Mouse (Mus musculus): ENCODE measurements around the gene Numbl. TPM values are rescaled to one million over a fixed set of nuclear protein-coding genes. Genes with fewer than 3 reads are reported as not detected.

The Numbl gene
- polyA plus RNA-seq, 1 experiment = 109 TPM

DNA sequence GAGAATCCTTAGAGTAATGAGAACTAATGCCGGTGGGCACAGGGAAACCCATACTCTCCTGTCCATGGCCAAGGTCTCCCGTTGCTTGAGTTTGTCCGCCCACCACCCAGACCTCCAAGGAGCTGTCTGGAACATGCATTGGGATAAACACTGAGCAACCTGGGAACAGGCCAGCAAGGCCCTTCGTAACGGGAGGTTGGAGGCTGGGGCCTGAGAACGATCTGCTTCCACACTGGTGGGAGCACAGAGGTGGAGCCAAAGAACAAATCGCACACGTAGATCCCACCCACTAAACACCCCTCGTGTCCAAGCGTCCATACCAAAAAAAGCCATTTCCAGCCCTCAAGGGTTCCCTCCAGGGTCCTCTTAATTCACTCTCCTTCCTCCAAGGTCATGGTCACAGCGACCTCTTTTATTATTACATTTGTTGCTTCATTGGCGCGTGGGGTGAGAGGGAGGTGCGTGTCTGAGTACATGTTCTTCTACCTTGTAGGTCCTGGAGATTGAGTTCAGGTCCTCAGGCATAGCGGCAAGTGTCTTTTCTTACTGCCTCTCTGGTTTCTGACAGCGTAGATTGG lies 39.9 kb downstream of the Numbl start:
- TF ChIP-seq CTCF (IDR thresholded peaks at IDR 0.05; ENCODE audit: borderline replicate concordance, extremely low read depth, insufficient read depth, insufficient read length) = no peak
- TF ChIP-seq POLR2A (IDR thresholded peaks at IDR 0.05; ENCODE audit: borderline replicate concordance, extremely low read depth, insufficient read depth, insufficient read length, poor library complexity, severe bottlenecking) = no peak
- DNase-seq (ENCODE audit: low read depth) = no peak

- DNase-seq (ENCODE audit: low read depth) = no peak
- no peak for TF ChIP-seq CTCF (IDR thresholded peaks at IDR 0.05; ENCODE audit: borderline replicate concordance, extremely low read depth, insufficient read depth, insufficient read length)
- TF ChIP-seq POLR2A (IDR thresholded peaks at IDR 0.05; ENCODE audit: borderline replicate concordance, extremely low read depth, insufficient read depth, insufficient read length, poor library complexity, severe bottlenecking) = no peak
Observed at GRCm38 (mm10) chr7:27298816-27299215, 40.6 kb downstream of the Numbl start.

- TF ChIP-seq POLR2A (IDR thresholded peaks at IDR 0.05; ENCODE audit: borderline replicate concordance, extremely low read depth, insufficient read depth, insufficient read length, poor library complexity, severe bottlenecking) (no peak), CTCF (IDR thresholded peaks at IDR 0.05; ENCODE audit: borderline replicate concordance, extremely low read depth, insufficient read depth, insufficient read length) (no peak)
Observed at GRCm38 (mm10) chr7:27300351-27300750, 42.1 kb downstream of the Numbl start.

GRCm38 (mm10) chr7:27300801-27301200 lies 42.6 kb downstream of the Numbl start:
- no peak for DNase-seq (ENCODE audit: low read depth)
- no peak for TF ChIP-seq CTCF (IDR thresholded peaks at IDR 0.05; ENCODE audit: borderline replicate concordance, extremely low read depth, insufficient read depth, insufficient read length)
- TF ChIP-seq POLR2A (IDR thresholded peaks at IDR 0.05; ENCODE audit: borderline replicate concordance, extremely low read depth, insufficient read depth, insufficient read length, poor library complexity, severe bottlenecking) = no peak

More at GRCm38 (mm10) chr7:27300351-27300750, 42.1 kb downstream of the Numbl start:
- no peak for DNase-seq (ENCODE audit: low read depth)

DNA sequence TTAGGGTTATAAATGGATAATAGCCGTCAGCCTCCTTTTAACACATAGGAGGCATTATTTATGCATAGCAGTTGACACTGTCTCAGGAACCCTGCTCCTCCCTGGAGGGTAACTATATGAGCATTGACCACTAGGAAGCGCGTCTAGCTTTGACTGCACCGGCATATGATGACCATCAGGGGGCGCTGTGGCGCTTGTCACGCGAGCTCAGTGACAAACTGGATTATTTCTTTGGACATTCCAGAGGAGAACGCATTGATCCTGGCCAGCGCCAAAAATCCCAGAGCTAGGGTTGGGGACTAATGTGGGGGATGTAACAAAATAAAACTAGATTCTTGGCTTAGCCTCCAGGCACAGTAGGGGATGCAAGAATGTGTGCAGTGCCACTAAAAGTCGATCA lies 43.9 kb downstream of the Numbl start:
- DNase-seq (ENCODE audit: low read depth) = peak; percentile 72
- TF ChIP-seq CTCF (IDR thresholded peaks at IDR 0.05; ENCODE audit: borderline replicate concordance, extremely low read depth, insufficient read depth, insufficient read length) = peak; percentile 93
- TF ChIP-seq POLR2A (IDR thresholded peaks at IDR 0.05; ENCODE audit: borderline replicate concordance, extremely low read depth, insufficient read depth, insufficient read length, poor library complexity, severe bottlenecking) = no peak

DNA sequence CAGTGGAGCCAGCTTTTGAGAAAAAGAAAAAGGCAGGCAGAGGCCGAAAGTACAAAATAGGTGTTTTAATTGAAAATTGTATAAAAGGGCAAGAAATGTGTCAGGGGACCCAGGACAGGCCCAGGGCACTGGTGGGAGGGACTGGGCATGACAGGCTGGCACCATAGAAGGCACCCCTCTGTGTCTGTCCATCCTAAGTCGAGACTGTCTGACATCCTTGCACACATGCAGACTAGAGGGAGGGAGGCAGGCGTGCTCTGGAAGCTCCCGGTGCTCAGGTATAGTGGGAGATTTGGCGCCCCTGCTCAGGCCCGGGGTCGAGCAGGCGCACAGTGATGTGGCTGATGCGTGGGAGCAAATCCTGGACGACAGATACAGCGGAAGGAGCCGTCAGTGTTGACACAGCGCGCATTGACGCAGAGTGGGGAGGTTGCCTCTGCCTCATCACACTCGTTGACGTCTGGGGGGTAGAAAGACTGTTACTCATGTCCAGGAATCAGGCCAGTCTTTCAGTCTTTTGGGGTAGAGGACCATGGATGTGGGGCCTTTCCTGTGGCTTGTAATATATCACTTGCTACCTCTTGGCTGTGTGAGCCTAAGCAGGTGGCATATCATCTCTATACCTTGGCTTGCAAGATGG lies 47.0 kb downstream of the Numbl start:
- TF ChIP-seq POLR2A (IDR thresholded peaks at IDR 0.05; ENCODE audit: borderline replicate concordance, extremely low read depth, insufficient read depth, insufficient read length, poor library complexity, severe bottlenecking) (no peak), CTCF (IDR thresholded peaks at IDR 0.05; ENCODE audit: borderline replicate concordance, extremely low read depth, insufficient read depth, insufficient read length) (no peak)
- no peak for DNase-seq (ENCODE audit: low read depth)

DNA sequence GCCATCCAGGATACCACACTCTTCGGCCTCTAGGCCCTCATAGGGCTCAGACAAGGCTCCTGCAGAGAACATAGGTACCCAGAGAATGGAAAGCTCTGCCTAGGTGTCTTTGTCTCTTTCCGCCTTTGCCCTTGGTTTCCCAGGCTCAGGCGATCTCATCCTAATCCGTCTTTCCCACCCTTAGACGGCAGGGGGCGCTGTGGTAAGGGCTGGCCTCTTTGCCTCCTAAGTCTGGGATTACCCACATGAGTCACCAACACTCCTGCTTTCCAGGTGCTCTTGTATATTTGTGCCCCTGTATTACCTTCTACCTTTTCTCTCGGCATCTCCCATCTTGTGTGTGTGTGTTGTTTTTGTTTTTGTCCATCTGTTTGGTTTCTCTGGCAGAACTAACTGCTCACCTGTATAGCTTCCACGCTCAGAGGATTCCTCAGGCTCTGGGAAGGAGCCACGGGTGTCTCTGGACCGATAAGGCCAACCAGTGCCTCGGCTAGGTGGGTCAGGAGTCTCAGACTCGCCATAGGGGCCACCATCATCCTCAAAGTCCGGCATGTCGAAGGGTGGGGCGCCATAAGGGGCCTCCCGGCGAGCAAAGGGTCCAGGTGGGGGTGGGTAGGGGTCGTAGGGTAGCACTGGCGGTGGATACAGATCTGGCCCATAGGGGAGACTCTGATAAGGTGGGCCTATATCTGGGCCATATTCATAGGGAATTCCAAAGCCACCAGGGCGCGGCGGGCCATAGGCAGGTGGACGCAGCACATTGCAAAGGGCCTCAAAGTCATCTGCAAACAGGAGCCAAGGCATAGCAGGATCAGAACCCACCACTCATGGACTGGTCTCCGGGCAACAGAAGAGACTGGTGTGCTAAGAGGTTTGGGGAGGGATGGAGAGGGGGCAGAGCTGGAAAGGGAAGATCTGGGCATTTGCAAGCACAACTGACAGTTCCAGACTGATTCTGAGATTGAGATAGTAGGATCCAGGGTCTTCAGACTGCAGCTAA lies 48.2 kb downstream of the Numbl start:
- peak; percentile 66 for TF ChIP-seq CTCF (IDR thresholded peaks at IDR 0.05; ENCODE audit: borderline replicate concordance, extremely low read depth, insufficient read depth, insufficient read length)
- TF ChIP-seq POLR2A (IDR thresholded peaks at IDR 0.05; ENCODE audit: borderline replicate concordance, extremely low read depth, insufficient read depth, insufficient read length, poor library complexity, severe bottlenecking) = no peak
- no peak for DNase-seq (ENCODE audit: low read depth)

DNA sequence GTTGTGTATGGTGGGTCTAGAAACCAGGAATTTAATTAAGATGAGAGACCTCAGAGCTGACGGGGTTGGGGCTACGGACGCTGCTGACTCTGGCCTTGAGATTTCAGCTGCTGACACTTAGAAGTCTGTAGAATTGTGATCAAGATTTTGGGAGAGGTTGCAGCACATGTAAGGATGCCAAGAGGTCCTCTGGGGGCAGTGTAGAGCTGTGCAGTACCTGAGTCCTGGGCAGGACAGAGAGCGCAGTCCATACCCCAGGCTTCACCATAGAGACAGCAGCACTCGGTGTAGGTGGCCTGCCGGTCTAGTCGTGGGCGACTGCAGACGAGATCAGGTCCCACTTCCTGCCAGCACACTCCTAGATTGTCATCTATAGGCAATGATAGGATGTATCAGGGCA lies 49.3 kb downstream of the Numbl start:
- TF ChIP-seq POLR2A (IDR thresholded peaks at IDR 0.05; ENCODE audit: borderline replicate concordance, extremely low read depth, insufficient read depth, insufficient read length, poor library complexity, severe bottlenecking) = no peak
- 0 out of 2 replicates have a peak, but pooled peaks have one; percentile 23 for TF ChIP-seq CTCF (IDR thresholded peaks at IDR 0.05; ENCODE audit: borderline replicate concordance, extremely low read depth, insufficient read depth, insufficient read length)
- DNase-seq (ENCODE audit: low read depth) = no peak

- TF ChIP-seq CTCF (IDR thresholded peaks at IDR 0.05; ENCODE audit: borderline replicate concordance, extremely low read depth, insufficient read depth, insufficient read length) = no peak
- no peak for TF ChIP-seq POLR2A (IDR thresholded peaks at IDR 0.05; ENCODE audit: borderline replicate concordance, extremely low read depth, insufficient read depth, insufficient read length, poor library complexity, severe bottlenecking)
- DNase-seq (ENCODE audit: low read depth) = no peak
Observed at GRCm38 (mm10) chr7:27308821-27309549, 50.8 kb downstream of the Numbl start.

- no peak for TF ChIP-seq POLR2A (IDR thresholded peaks at IDR 0.05; ENCODE audit: borderline replicate concordance, extremely low read depth, insufficient read depth, insufficient read length, poor library complexity, severe bottlenecking)
- no peak for TF ChIP-seq CTCF (IDR thresholded peaks at IDR 0.05; ENCODE audit: borderline replicate concordance, extremely low read depth, insufficient read depth, insufficient read length)
- no peak for DNase-seq (ENCODE audit: low read depth)
Observed at GRCm38 (mm10) chr7:27309832-27310231, 51.6 kb downstream of the Numbl start.
